Mouse (Mus musculus): ENCODE data around the gene Adprhl2.

DNA sequence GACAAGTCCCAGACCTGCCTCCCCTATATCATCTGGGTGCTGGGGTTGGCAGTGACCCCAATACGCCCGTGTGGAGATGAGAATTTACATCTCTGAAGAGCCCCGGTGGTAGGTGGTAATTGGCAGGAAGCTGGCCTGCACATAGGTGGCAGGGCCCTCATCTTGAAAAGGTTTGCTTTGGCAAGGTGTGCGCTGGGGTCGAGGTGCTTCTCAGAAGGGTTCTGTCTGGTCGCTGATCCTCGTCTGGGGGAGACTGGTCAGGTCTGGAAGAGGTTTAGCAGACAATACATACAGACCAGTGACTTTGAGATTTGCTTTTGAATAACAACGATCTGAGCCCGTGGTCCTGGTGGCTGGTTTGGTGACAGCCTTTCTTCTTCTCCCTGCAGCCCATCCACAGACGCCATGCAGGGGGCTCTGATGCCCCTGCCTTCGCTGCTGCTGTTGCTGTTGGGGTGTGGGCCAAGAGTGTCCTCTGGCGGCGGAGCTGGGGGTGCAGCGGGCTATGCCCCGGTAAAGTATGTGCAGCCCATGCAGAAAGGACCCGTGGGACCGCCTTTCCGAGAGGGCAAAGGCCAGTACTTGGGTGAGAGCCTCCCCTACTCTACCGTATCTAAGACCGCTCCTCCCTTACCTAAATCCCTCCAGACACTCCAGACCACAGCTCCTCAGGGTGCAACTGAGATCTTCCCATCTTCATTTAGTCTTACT, 12.1 kb downstream of the Adprhl2 start:
- TF ChIP-seq CTCF (IDR thresholded peaks at IDR 0.05; ENCODE audit: extremely low read depth, insufficient read length, insufficient replicate concordance, low read depth, low read length) (no peak), POLR2A (IDR thresholded peaks at IDR 0.05; ENCODE audit: low read depth, low read length) (no peak)

Data from small intestine, adult 2 months (tissue).